22 mouse cellular contexts compared by ENCODE assay signal in the genomic region with DNA sequence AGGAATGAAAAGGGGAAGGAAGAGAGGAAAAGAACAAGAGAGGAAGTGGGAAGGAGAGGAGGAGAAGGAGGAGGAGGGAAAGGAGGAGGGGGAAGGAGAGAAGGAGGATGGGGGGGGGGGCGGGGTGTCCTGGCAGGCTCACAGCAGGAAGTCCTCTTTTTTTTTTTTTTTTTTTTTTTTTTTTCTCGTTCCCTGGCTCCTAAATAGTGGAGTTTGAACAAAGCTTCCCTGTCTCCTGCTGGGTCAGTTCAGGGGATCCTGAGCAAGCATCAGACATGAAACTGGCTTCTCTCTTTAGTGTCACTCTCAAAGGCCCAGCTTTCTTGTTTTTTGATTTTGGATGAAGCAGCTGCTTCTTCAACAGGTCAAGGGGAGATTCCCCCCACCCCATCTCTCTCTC. TPM values are rescaled to one million over a fixed set of nuclear protein-coding genes. Genes with fewer than 3 reads are reported as not detected.
DNase-seq lines count a peak whose midpoint lies in the region; ATAC-seq and TF ChIP-seq lines count a peak whose summit lies in the region.
"Had no signal": no experiment of that assay in that cellular context is flagged by ENCODE, and none has a peak within 500 bp of the region (broad histone marks: within the 10 kb centered on the region; RNA-seq: fewer than 3 reads in every experiment).

No protein-coding gene starts in this region.

- H3K36me3 ChIP-seq in kidney, embryonic 15.5 days: no peaks in the 10 kb centered on the region
- H3K36me3 ChIP-seq in kidney, embryonic 14.5 days (ENCODE audit: control insufficient read depth, insufficient read depth, low read length): no peaks in the 10 kb centered on the region
- H3K36me3 ChIP-seq in lung, embryonic 15.5 days: no peaks in the 10 kb centered on the region
- no peaks in the 10 kb centered on the region for H3K36me3 ChIP-seq in testis, adult 2 months (ENCODE audit: control insufficient read depth, insufficient read depth, low read length)
- H3K36me3 ChIP-seq: forebrain, embryonic 10.5 days; heart, embryonic 10.5 days; heart, embryonic 13.5 days had no signal

- TF ChIP-seq CTCF in testis, adult 2 months (IDR thresholded peaks at IDR 0.05; ENCODE audit: control insufficient read depth, insufficient read depth, insufficient replicate concordance, low read depth, low read length): no peak
- TF ChIP-seq CTCF in bone marrow macrophage, adult 2 months (IDR thresholded peaks at IDR 0.05; ENCODE audit: low read depth, low read length): no peak

- no peak overlapping the region for H3K4me3 ChIP-seq in kidney, embryonic 15.5 days (replicated peaks)
- H3K4me3 ChIP-seq in kidney, embryonic 14.5 days (ENCODE audit: low read length): no peak overlapping the region
- no peak overlapping the region for H3K4me3 ChIP-seq in lung, embryonic 15.5 days
- H3K4me3 ChIP-seq in testis, adult 2 months (ENCODE audit: control insufficient read depth, low read depth, low read length): no peak overlapping the region
- H3K4me3 ChIP-seq in bone marrow macrophage, adult 2 months (ENCODE audit: insufficient read depth, low read length): no peak overlapping the region
- H3K4me3 ChIP-seq: forebrain, embryonic 10.5 days; forebrain, embryonic 13.5 days; heart, adult 2 months; heart, embryonic 10.5 days; heart, embryonic 13.5 days had no signal

- H3K4me2 ChIP-seq in kidney, embryonic 15.5 days: no peak overlapping the region
- no peak overlapping the region for H3K4me2 ChIP-seq in kidney, embryonic 14.5 days (replicated peaks; ENCODE audit: low read depth, low read length)
- no peak overlapping the region for H3K4me2 ChIP-seq in lung, embryonic 15.5 days
- H3K4me2 ChIP-seq: forebrain, embryonic 13.5 days; heart, embryonic 13.5 days; hindbrain, embryonic 14.5 days had no signal

- no peaks in the 10 kb centered on the region for H3K9me3 ChIP-seq in kidney, embryonic 15.5 days (replicated peaks)
- H3K9me3 ChIP-seq in kidney, embryonic 14.5 days (ENCODE audit: control insufficient read depth, low read length): no peaks in the 10 kb centered on the region
- H3K9me3 ChIP-seq in lung, embryonic 15.5 days: 0 out of 2 replicates have a peak, but pooled peaks cover 4% of the 10 kb centered on the region
- H3K9me3 ChIP-seq: forebrain, embryonic 10.5 days; forebrain, embryonic 13.5 days; heart, embryonic 10.5 days had no signal

- TF ChIP-seq POLR2A in testis, adult 2 months (IDR thresholded peaks at IDR 0.05; ENCODE audit: control insufficient read depth, low read depth, low read length): no peak
- no peak for TF ChIP-seq POLR2A in bone marrow macrophage, adult 2 months (IDR thresholded peaks at IDR 0.05; ENCODE audit: borderline replicate concordance, low read depth, low read length)

- 50% methylated on average over 1 of the region's 2 CpGs for WGBS in kidney, embryonic 15.5 days
- WGBS in kidney, embryonic 14.5 days: no CpG with 5 or more reads among the region's 2 CpGs
- WGBS in lung, embryonic 15.5 days: no CpG with 5 or more reads among the region's 2 CpGs

- H3K27ac ChIP-seq in kidney, embryonic 15.5 days: peak overlapping the region; percentile 64
- H3K27ac ChIP-seq in kidney, embryonic 14.5 days (ENCODE audit: low read depth, low read length): no peak overlapping the region
- H3K27ac ChIP-seq in lung, embryonic 15.5 days: peak overlapping the region; percentile 79
- H3K27ac ChIP-seq in testis, adult 2 months (ENCODE audit: control insufficient read depth, insufficient read depth, low read depth, low read length): peak overlapping the region; percentile 71
- H3K27ac ChIP-seq in bone marrow macrophage, adult 2 months (ENCODE audit: insufficient read depth, low read depth, low read length): peak overlapping the region; percentile 80
- H3K27ac ChIP-seq: forebrain, embryonic 10.5 days; forebrain, embryonic 13.5 days; heart, adult 2 months; heart, embryonic 10.5 days; heart, embryonic 13.5 days; hindbrain, embryonic 14.5 days; hindbrain, postnatal 0 days had no signal

- no peaks in the 10 kb centered on the region for H3K27me3 ChIP-seq in kidney, embryonic 15.5 days
- H3K27me3 ChIP-seq in kidney, embryonic 14.5 days (ENCODE audit: control insufficient read depth, insufficient read depth, low read length): no peaks in the 10 kb centered on the region
- no peaks in the 10 kb centered on the region for H3K27me3 ChIP-seq in lung, embryonic 15.5 days
- no peaks in the 10 kb centered on the region for H3K27me3 ChIP-seq in testis, adult 2 months (ENCODE audit: control insufficient read depth, insufficient read depth, low read length)
- H3K27me3 ChIP-seq: forebrain, embryonic 13.5 days; heart, embryonic 13.5 days had no signal

- no peak overlapping the region for H3K9ac ChIP-seq in kidney, embryonic 15.5 days
- no peak overlapping the region for H3K9ac ChIP-seq in kidney, embryonic 14.5 days (ENCODE audit: low read depth, low read length)
- no peak overlapping the region for H3K9ac ChIP-seq in lung, embryonic 15.5 days
- H3K9ac ChIP-seq: forebrain, embryonic 13.5 days; heart, embryonic 13.5 days; hindbrain, embryonic 14.5 days had no signal

- H3K4me1 ChIP-seq in kidney, embryonic 15.5 days: 0 out of 2 replicates have a peak, but pooled peaks cover 5% of the 10 kb centered on the region
- H3K4me1 ChIP-seq in kidney, embryonic 14.5 days (ENCODE audit: control insufficient read depth, insufficient read depth, low read length): no peaks in the 10 kb centered on the region
- H3K4me1 ChIP-seq in lung, embryonic 15.5 days: peaks cover 16% of the 10 kb centered on the region
- H3K4me1 ChIP-seq in testis, adult 2 months (ENCODE audit: control insufficient read depth, insufficient read depth, low read length): no peaks in the 10 kb centered on the region; the same call in 1 of the 2 replicates
- peaks cover 28% of the 10 kb centered on the region for H3K4me1 ChIP-seq in bone marrow macrophage, adult 2 months (ENCODE audit: control insufficient read depth, insufficient read depth, low read length)
- H3K4me1 ChIP-seq: forebrain, embryonic 10.5 days; forebrain, embryonic 13.5 days had no signal

- DNase-seq in lung, postnatal 10 days: no peak
- DNase-seq in testis, postnatal 14 days (ENCODE audit: low spot score): no peak
- no peak for DNase-seq in spleen, adult 18-20 months
- DNase-seq: B cell, adult 2 months; cerebellum, adult 9-10 months; gastrocnemius, postnatal 36 days; heart, adult 2 months; heart, postnatal 14 days; heart, postnatal 4 days had no signal

- no peak for ATAC-seq in kidney, embryonic 15.5 days (replicated peaks; ENCODE audit: low FRiP score)
- ATAC-seq in kidney, embryonic 14.5 days (ENCODE audit: low FRiP score, low TSS enrichment): no peak
- ATAC-seq in lung, embryonic 15.5 days (ENCODE audit: borderline replicate concordance, extremely low read depth, low FRiP score, low TSS enrichment): no peak
- ATAC-seq: forebrain, embryonic 13.5 days; forebrain, embryonic 16.5 days; hindbrain, postnatal 0 days had no signal

RNA-seq across cellular contexts. Expression of gene Ppp1r26, which starts 13.1 kb away (rescaled TPM):
- 5.4 and 6.0 TPM in 2 replicates for polyA plus RNA-seq in kidney, embryonic 15.5 days (2015; fragmentation: Nextera tagmentation; extraction: Ambion mirVana)
- 3.0 and 6.2 TPM in 2 replicates for polyA plus RNA-seq in kidney, embryonic 14.5 days (2014; fragmentation: Nextera tagmentation; extraction: Ambion mirVana)
- polyA plus RNA-seq in lung, embryonic 15.5 days (2015; fragmentation: Nextera tagmentation; extraction: Ambion mirVana): 5.2 and 6.0 TPM in 2 replicates
- polyA plus RNA-seq in testis, adult 2 months (2012; rRNA removed): 11.9 and 13.0 TPM in 2 replicates
- 0.40 and 0.60 TPM in 2 replicates for polyA plus RNA-seq in bone marrow macrophage, adult 2 months (2012; ENCODE audit: insufficient read depth, insufficient read length, missing spikeins)

RNA-seq across cellular contexts. Expression of gene 1700007K13Rik, which starts 32.6 kb away (rescaled TPM):
- polyA plus RNA-seq in kidney, embryonic 15.5 days (2015; fragmentation: Nextera tagmentation; extraction: Ambion mirVana): 0.52 TPM in 1 of 2 replicates, not detected in the other
- 0.37 and 0.53 TPM in 2 replicates for polyA plus RNA-seq in kidney, embryonic 14.5 days (2014; fragmentation: Nextera tagmentation; extraction: Ambion mirVana)
- 1.7 and 1.9 TPM in 2 replicates for polyA plus RNA-seq in lung, embryonic 15.5 days (2015; fragmentation: Nextera tagmentation; extraction: Ambion mirVana)
- 49.9 and 54.6 TPM in 2 replicates for polyA plus RNA-seq in testis, adult 2 months (2012; rRNA removed)
- polyA plus RNA-seq in bone marrow macrophage, adult 2 months (2012; ENCODE audit: insufficient read depth, insufficient read length, missing spikeins): not detected in 2 replicates
- polyA plus RNA-seq: adrenal gland, adult 2 months had no signal

RNA-seq across cellular contexts. Expression of gene Mrps2, which starts 34.4 kb away (rescaled TPM):
- 62.0 and 64.0 TPM in 2 replicates for polyA plus RNA-seq in kidney, embryonic 15.5 days (2015; fragmentation: Nextera tagmentation; extraction: Ambion mirVana)
- polyA plus RNA-seq in kidney, embryonic 14.5 days (2014; fragmentation: Nextera tagmentation; extraction: Ambion mirVana): 51.9 and 73.0 TPM in 2 replicates
- 53.0 and 53.7 TPM in 2 replicates for polyA plus RNA-seq in lung, embryonic 15.5 days (2015; fragmentation: Nextera tagmentation; extraction: Ambion mirVana)
- polyA plus RNA-seq in testis, adult 2 months (2012; rRNA removed): 22.1 and 24.9 TPM in 2 replicates
- polyA plus RNA-seq in bone marrow macrophage, adult 2 months (2012; ENCODE audit: insufficient read depth, insufficient read length, missing spikeins): 23.7 and 24.9 TPM in 2 replicates

Comparison
In these comparisons a context has a peak if more than half of its experiments do, and no peak if none do; other contexts are left out.
1. RNA of gene 1700007K13Rik, which starts 32.6 kb away (polyA plus RNA-seq): 49.9 to 54.6 TPM in testis, adult 2 months; 1.7 to 1.9 TPM in lung, embryonic 15.5 days, 0.52 TPM in kidney, embryonic 15.5 days, 0.37 to 0.53 TPM in kidney, embryonic 14.5 days and not detected in bone marrow macrophage, adult 2 months; every median in the first group is over 10 times any median in the second.